Mouse (Mus musculus): Measurements from ENCODE around the gene Fbxw4. TPM values are rescaled to one million over a fixed set of nuclear protein-coding genes. Genes with fewer than 3 reads are reported as not detected.

Gene Fbxw4
- polyA plus RNA-seq, 1 experiment from 2014 or later: 5.3 TPM

GRCm38 (mm10) chr19:45675720-45676581 lies 15.8 kb upstream of the Fbxw4 start:
- H3K4me3 ChIP-seq: peak overlapping the region; percentile 50
- DNase-seq (ENCODE audit: low spot score): peak; percentile 58
- no peaks in the 10 kb centered on the region for H3K36me3 ChIP-seq
- no peaks in the 10 kb centered on the region for H3K9me3 ChIP-seq (replicated peaks)
- WGBS: under 1% methylated on average over 38 of the region's 38 CpGs
- H3K27me3 ChIP-seq (ENCODE audit: low read depth, poor library complexity, severe bottlenecking): peaks cover 59% of the 10 kb centered on the region
- H3K27ac ChIP-seq: peak overlapping the region; percentile 30; the same call in 1 of the 2 replicates
- H3K4me1 ChIP-seq: peaks cover 17% of the 10 kb centered on the region

- WGBS: 25% methylated on average over 5 of the region's 5 CpGs
- H3K4me3 ChIP-seq: no peak overlapping the region
- peaks cover 17% of the 10 kb centered on the region for H3K4me1 ChIP-seq
- no peak overlapping the region for H3K27ac ChIP-seq
- no peak for DNase-seq (ENCODE audit: low spot score)
- no peaks in the 10 kb centered on the region for H3K36me3 ChIP-seq
- H3K27me3 ChIP-seq (ENCODE audit: low read depth, poor library complexity, severe bottlenecking): peaks cover 59% of the 10 kb centered on the region
- H3K9me3 ChIP-seq (replicated peaks): no peaks in the 10 kb centered on the region
Measured at GRCm38 (mm10) chr19:45675196-45675595, 15.1 kb upstream of the Fbxw4 start.

- no peak overlapping the region for H3K4me3 ChIP-seq
- peaks cover 49% of the 10 kb centered on the region for H3K27me3 ChIP-seq (ENCODE audit: low read depth, poor library complexity, severe bottlenecking)
- H3K27ac ChIP-seq: no peak overlapping the region
- 87% methylated on average over 9 of the region's 9 CpGs for WGBS
- no peak for DNase-seq (ENCODE audit: low spot score)
- H3K9me3 ChIP-seq (replicated peaks): no peaks in the 10 kb centered on the region
- peaks cover 17% of the 10 kb centered on the region for H3K4me1 ChIP-seq
- no peaks in the 10 kb centered on the region for H3K36me3 ChIP-seq
Measured at GRCm38 (mm10) chr19:45672971-45673370, 12.9 kb upstream of the Fbxw4 start.

- Histone ChIP-seq H3K4me1 (no peaks in the 10 kb centered on the region), H3K27me3 (ENCODE audit: low read depth, poor library complexity, severe bottlenecking) (peaks cover 9% of the 10 kb centered on the region), H3K9me3 (replicated peaks) (no peaks in the 10 kb centered on the region), H3K27ac (no peak overlapping the region), H3K4me3 (no peak overlapping the region), H3K36me3 (no peaks in the 10 kb centered on the region)
- no peak for DNase-seq (ENCODE audit: low spot score)
- 92% methylated on average over 4 of the region's 4 CpGs for WGBS
Measured at GRCm38 (mm10) chr19:45668986-45669385, 8.9 kb upstream of the Fbxw4 start.

- no peak for DNase-seq (ENCODE audit: low spot score)
- no peaks in the 10 kb centered on the region for H3K36me3 ChIP-seq
- H3K9me3 ChIP-seq (replicated peaks): no peaks in the 10 kb centered on the region
- H3K27ac ChIP-seq: no peak overlapping the region
- H3K4me3 ChIP-seq: no peak overlapping the region
- WGBS: 74% methylated on average over 2 of the region's 2 CpGs
- H3K27me3 ChIP-seq (ENCODE audit: low read depth, poor library complexity, severe bottlenecking): no peaks in the 10 kb centered on the region
- H3K4me1 ChIP-seq: peaks cover 19% of the 10 kb centered on the region
Measured at GRCm38 (mm10) chr19:45663851-45664250, 3.7 kb upstream of the Fbxw4 start.

- no peaks in the 10 kb centered on the region for H3K27me3 ChIP-seq (ENCODE audit: low read depth, poor library complexity, severe bottlenecking)
- H3K36me3 ChIP-seq: no peaks in the 10 kb centered on the region
- 24% methylated on average over 18 of the region's 18 CpGs for WGBS
- H3K4me3 ChIP-seq: peak overlapping the region; percentile 88
- H3K27ac ChIP-seq: peak overlapping the region; percentile 99
- H3K4me1 ChIP-seq: peaks cover 38% of the 10 kb centered on the region
- H3K9me3 ChIP-seq (replicated peaks): no peaks in the 10 kb centered on the region
- no peak for DNase-seq (ENCODE audit: low spot score)
Measured at GRCm38 (mm10) chr19:45660503-45660790, 335 bp upstream of the Fbxw4 start.

GRCm38 (mm10) chr19:45659301-45659737 lies 793 bp downstream of the Fbxw4 start:
- Histone ChIP-seq H3K27me3 (ENCODE audit: low read depth, poor library complexity, severe bottlenecking) (no peaks in the 10 kb centered on the region), H3K27ac (peak overlapping the region; percentile 99), H3K4me3 (peak overlapping the region; percentile 88), H3K4me1 (peaks cover 47% of the 10 kb centered on the region), H3K36me3 (no peaks in the 10 kb centered on the region), H3K9me3 (replicated peaks) (no peaks in the 10 kb centered on the region)
- peak; percentile 82 for DNase-seq (ENCODE audit: low spot score)
- under 1% methylated on average over 18 of the region's 18 CpGs for WGBS

GRCm38 (mm10) chr19:45658556-45659268 lies 1.4 kb downstream of the Fbxw4 start:
- Histone ChIP-seq H3K4me1 (peaks cover 53% of the 10 kb centered on the region), H3K36me3 (no peaks in the 10 kb centered on the region), H3K9me3 (replicated peaks) (no peaks in the 10 kb centered on the region), H3K27me3 (ENCODE audit: low read depth, poor library complexity, severe bottlenecking) (no peaks in the 10 kb centered on the region), H3K4me3 (peak overlapping the region; percentile 88), H3K27ac (peak overlapping the region; percentile 99; the same call in 1 of the 2 replicates)
- no peak for DNase-seq (ENCODE audit: low spot score)
- WGBS: 84% methylated on average over 10 of the region's 10 CpGs

- H3K4me1 ChIP-seq: peaks cover 61% of the 10 kb centered on the region
- no peaks in the 10 kb centered on the region for H3K36me3 ChIP-seq
- 90% methylated on average over 1 of the region's 1 CpGs for WGBS
- no peaks in the 10 kb centered on the region for H3K27me3 ChIP-seq (ENCODE audit: low read depth, poor library complexity, severe bottlenecking)
- H3K9me3 ChIP-seq (replicated peaks): no peaks in the 10 kb centered on the region
- H3K4me3 ChIP-seq: no peak overlapping the region
- no peak overlapping the region for H3K27ac ChIP-seq
- no peak for DNase-seq (ENCODE audit: low spot score)
Measured at GRCm38 (mm10) chr19:45657828-45658227, 2.3 kb downstream of the Fbxw4 start.

- Histone ChIP-seq H3K27ac (no peak overlapping the region), H3K4me3 (no peak overlapping the region), H3K4me1 (peaks cover 70% of the 10 kb centered on the region), H3K36me3 (no peaks in the 10 kb centered on the region), H3K27me3 (ENCODE audit: low read depth, poor library complexity, severe bottlenecking) (no peaks in the 10 kb centered on the region), H3K9me3 (replicated peaks) (no peaks in the 10 kb centered on the region)
- WGBS: 81% methylated on average over 8 of the region's 8 CpGs
- DNase-seq (ENCODE audit: low spot score): no peak
Measured at GRCm38 (mm10) chr19:45656810-45657595, 3.1 kb downstream of the Fbxw4 start.

GRCm38 (mm10) chr19:45655870-45656269 lies 4.2 kb downstream of the Fbxw4 start:
- no peak overlapping the region for H3K4me3 ChIP-seq
- no peak for DNase-seq (ENCODE audit: low spot score)
- peaks cover 76% of the 10 kb centered on the region for H3K4me1 ChIP-seq
- H3K36me3 ChIP-seq: no peaks in the 10 kb centered on the region
- whole genome bisulfite sequencing: 68% methylated on average over 8 of the region's 8 CpGs
- H3K9me3 ChIP-seq (replicated peaks): no peaks in the 10 kb centered on the region
- peak overlapping the region; percentile 53 for H3K27ac ChIP-seq
- H3K27me3 ChIP-seq (ENCODE audit: low read depth, poor library complexity, severe bottlenecking): no peaks in the 10 kb centered on the region

- Histone ChIP-seq H3K27ac (no peak overlapping the region), H3K4me1 (peaks cover 59% of the 10 kb centered on the region), H3K4me3 (no peak overlapping the region), H3K27me3 (ENCODE audit: low read depth, poor library complexity, severe bottlenecking) (no peaks in the 10 kb centered on the region), H3K36me3 (no peaks in the 10 kb centered on the region), H3K9me3 (replicated peaks) (no peaks in the 10 kb centered on the region)
- DNase-seq (ENCODE audit: low spot score): no peak
- 58% methylated on average over 6 of the region's 6 CpGs for WGBS
Measured at GRCm38 (mm10) chr19:45653986-45654385, 6.1 kb downstream of the Fbxw4 start.
